Mouse (Mus musculus): ENCODE results near the gene 1600014C23Rik.

The 1600014C23Rik gene

DNA sequence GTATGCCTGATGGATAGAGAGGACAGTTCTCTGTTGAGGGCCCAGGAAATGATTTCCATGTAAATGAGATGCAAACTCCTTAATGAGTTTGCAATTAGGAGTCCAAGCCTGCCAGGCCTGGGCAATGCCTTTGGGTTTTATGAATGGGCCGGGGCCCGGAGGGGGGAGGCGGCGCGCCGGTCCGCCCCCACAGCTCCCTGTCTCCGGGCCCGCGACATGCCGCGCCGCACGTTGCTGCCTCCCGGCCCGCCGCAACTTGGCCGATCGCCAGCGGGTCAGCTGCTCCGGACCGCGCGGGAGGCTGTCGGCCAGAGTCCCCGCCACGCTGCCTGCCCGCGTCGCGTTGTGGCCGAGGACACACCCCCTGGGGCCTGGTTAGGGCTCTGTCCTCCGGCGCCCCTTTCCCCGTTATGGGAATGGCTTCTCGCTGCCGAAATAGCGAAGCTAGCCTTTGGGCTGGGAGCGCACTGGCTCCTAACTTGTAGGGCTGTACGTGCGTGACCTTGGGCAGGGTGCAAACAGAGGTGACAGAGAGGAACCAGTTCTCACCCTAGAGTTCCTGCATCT lies at the start of gene 1600014C23Rik:
Gene 1600014C23Rik, minus strand, starts transcription at position 110 of the 567 bp plus-strand sequence.
- POLR2A ChIA-PET = interaction anchor here in 3 of 4 experiments (0.8 to 6.1 kb wide), 23 partner anchors 9 to 426 kb away, joined by 3 to 44 read pairs (median 4); partner anchors contain the start of genes Vegfa (in 2 of the 3), Gtpbp2 (in 1 of the 3), Mad2l1bp (in 1 of the 3) and Rsph9 (in 1 of the 3)

GRCm38 (mm10) chr17:45778446-45778845 lies 44.8 kb upstream of the 1600014C23Rik start:
- ChIA-PET CTCF (no interaction called here), POLR2A (interaction anchor here in 1 of 4 experiments (0.6 kb wide), 1 partner anchor 29 kb away, joined by 3 read pairs; no protein-coding TSS in a partner anchor)

More for the DNA sequence above, at the start of gene 1600014C23Rik:
- CTCF ChIA-PET = interaction anchor here in 3 of 4 experiments (0.7 to 4.8 kb wide), 29 partner anchors 8 to 538 kb away, joined by 3 to 47 read pairs (median 4); partner anchors contain the start of genes Vegfa (in 3 of the 3) and Gtpbp2 (in 1 of the 3)

DNA sequence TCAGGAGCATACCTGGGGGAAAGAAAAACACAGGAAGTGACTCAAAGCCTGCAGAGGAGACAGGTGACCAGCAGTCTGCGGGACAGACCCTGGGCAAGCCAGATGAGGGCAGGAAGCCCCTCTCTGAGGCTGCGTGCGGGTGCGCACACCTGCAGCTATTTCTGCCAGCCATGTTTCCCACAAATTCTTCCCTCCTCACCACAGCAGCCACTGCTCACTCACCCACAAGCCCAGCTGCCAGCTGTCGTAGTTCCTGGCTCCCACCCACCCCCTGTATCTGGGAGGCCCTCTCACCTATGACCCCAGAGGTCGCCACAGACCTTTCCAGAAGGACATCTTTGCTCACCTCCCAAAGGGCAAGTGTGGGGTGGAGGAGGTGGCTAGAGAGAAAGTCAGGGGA lies 43.8 kb upstream of the 1600014C23Rik start:
- CTCF ChIA-PET = no interaction called here

GRCm38 (mm10) chr17:45776185-45776584 lies 42.5 kb upstream of the 1600014C23Rik start:
- ChIA-PET POLR2A (interaction anchor here in 3 of 4 experiments (0.5 to 1.6 kb wide), 11 partner anchors 9 to 257 kb away, joined by 3 to 10 read pairs (median 4); partner anchors contain the start of gene Vegfa (in 1 of the 3)), CTCF (interaction anchor here (0.5 to 1.6 kb wide), 25 partner anchors 9 to 355 kb away, joined by 3 to 9 read pairs (median 3); partner anchors contain the start of gene 1600014C23Rik (in 1 of the 4))

More for the DNA sequence above, 43.8 kb upstream of the 1600014C23Rik start:
- POLR2A ChIA-PET = interaction anchor here in 3 of 4 experiments (0.6 to 1.4 kb wide), 4 partner anchors 15 to 335 kb away, joined by 3 to 4 read pairs (median 3); no protein-coding TSS in a partner anchor

DNA sequence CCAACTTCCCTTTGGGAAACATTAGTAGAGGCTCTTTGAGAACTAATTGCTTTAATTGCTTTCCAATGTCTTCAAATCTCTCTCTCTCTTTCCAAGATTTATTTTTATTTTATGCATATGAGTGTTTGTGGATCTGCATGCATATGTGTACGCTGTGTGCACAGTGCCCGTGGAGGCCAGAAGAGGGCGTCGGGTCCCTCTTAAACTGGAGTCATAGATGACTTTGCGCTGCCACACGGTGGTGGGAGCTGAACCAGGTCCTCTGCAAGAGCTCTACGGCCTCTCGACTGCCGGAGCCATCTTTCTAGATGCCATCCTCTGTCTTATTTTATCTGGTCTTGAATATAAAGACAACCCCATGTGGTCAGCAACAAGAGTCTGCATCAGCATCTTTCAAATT lies 41.8 kb upstream of the 1600014C23Rik start:
- CTCF ChIA-PET = interaction anchor here (0.5 to 1.6 kb wide), 24 partner anchors 8 to 355 kb away, joined by 3 to 9 read pairs (median 3); partner anchors contain the start of gene 1600014C23Rik (in 1 of the 4)
- POLR2A ChIA-PET = interaction anchor here in 3 of 4 experiments (0.6 to 1.6 kb wide), 7 partner anchors 8 to 257 kb away, joined by 3 to 10 read pairs (median 6); partner anchors contain the start of gene Vegfa (in 1 of the 3)

- POLR2A ChIA-PET = interaction anchor here in 3 of 4 experiments (0.6 to 2.7 kb wide), 6 partner anchors 9 to 49 kb away, joined by 3 to 14 read pairs (median 3); no protein-coding TSS in a partner anchor
- CTCF ChIA-PET = interaction anchor here in 2 of 4 experiments (0.6 to 1.1 kb wide), 4 partner anchors 24 to 68 kb away, joined by 3 to 7 read pairs (median 4); no protein-coding TSS in a partner anchor
These were observed 38.9 kb upstream of the 1600014C23Rik start for GRCm38 (mm10) chr17:45772566-45772965.

DNA sequence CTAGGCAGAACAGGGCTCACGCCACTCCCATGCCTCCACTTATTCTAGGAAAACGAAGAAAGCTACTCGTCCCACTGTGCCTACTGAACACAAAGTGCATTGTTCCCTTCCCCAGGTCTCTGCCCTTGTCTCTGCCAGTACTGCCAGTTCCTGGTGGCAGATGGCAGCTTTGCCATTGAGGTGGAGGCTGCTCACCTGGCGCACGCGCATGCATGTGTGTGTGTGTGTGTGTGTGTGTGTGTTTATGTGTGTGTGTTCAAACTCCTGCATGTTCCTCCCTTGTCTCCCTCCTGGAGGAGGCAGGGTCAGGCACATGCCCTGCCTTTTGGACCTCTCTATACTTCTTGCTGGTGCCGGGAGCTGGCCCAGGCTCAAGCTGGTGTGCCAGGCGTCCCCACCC lies 38.5 kb upstream of the 1600014C23Rik start:
- POLR2A ChIA-PET = interaction anchor here (0.5 to 2.7 kb wide), 11 partner anchors 9 to 1405 kb away, joined by 3 to 14 read pairs (median 3); partner anchors contain the start of gene 1600014C23Rik (in 1 of the 4)
- CTCF ChIA-PET = interaction anchor here in 3 of 4 experiments (0.6 kb wide), 4 partner anchors 36 to 292 kb away, joined by 3 to 7 read pairs (median 4); no protein-coding TSS in a partner anchor

GRCm38 (mm10) chr17:45770441-45770840 lies 36.8 kb upstream of the 1600014C23Rik start:
- POLR2A ChIA-PET = interaction anchor here in 2 of 4 experiments (0.6 to 2.7 kb wide), 7 partner anchors 9 to 263 kb away, joined by 3 to 14 read pairs (median 3); no protein-coding TSS in a partner anchor
- CTCF ChIA-PET = interaction anchor here in 2 of 4 experiments (0.6 to 1.0 kb wide), 2 partner anchors 40 to 529 kb away, joined by 3 read pairs; no protein-coding TSS in a partner anchor

- POLR2A ChIA-PET = interaction anchor here in 2 of 4 experiments (0.8 to 2.7 kb wide), 4 partner anchors 8 to 49 kb away, joined by 3 to 14 read pairs (median 3); no protein-coding TSS in a partner anchor
- CTCF ChIA-PET = interaction anchor here in 1 of 4 experiments (1.0 kb wide), 1 partner anchor 39 kb away, joined by 3 read pairs; no protein-coding TSS in a partner anchor
These were observed 36.2 kb upstream of the 1600014C23Rik start for GRCm38 (mm10) chr17:45769821-45770220.

GRCm38 (mm10) chr17:45767536-45768146 lies 34.0 kb upstream of the 1600014C23Rik start:
- CTCF ChIA-PET = interaction anchor here (0.5 to 1.9 kb wide), 31 partner anchors 8 to 1878 kb away, joined by 3 to 11 read pairs (median 4); partner anchors contain the start of genes 1600014C23Rik (in 2 of the 4), Vegfa (in 2 of the 4), Aars2 (in 1 of the 4) and Mad2l1bp (in 1 of the 4)

GRCm38 (mm10) chr17:45766735-45767535 lies 33.3 kb upstream of the 1600014C23Rik start:
- ChIA-PET POLR2A (interaction anchor here (0.5 to 5.6 kb wide), 92 partner anchors 8 to 1919 kb away, joined by 3 to 44 read pairs (median 4); partner anchors contain the start of genes 1600014C23Rik (in 2 of the 4), Rsph9 (in 2 of the 4), Gtpbp2 (in 1 of the 4) and Mad2l1bp (in 1 of the 4)), CTCF (interaction anchor here (0.5 to 1.9 kb wide), 31 partner anchors 9 to 1878 kb away, joined by 3 to 11 read pairs (median 4); partner anchors contain the start of genes 1600014C23Rik (in 2 of the 4), Vegfa (in 2 of the 4), Aars2 (in 1 of the 4) and Mad2l1bp (in 1 of the 4))

More at GRCm38 (mm10) chr17:45767536-45768146, 34.0 kb upstream of the 1600014C23Rik start:
- POLR2A ChIA-PET = interaction anchor here (0.5 to 5.6 kb wide), 92 partner anchors 8 to 1918 kb away, joined by 3 to 44 read pairs (median 4); partner anchors contain the start of genes 1600014C23Rik (in 2 of the 4), Rsph9 (in 2 of the 4), Gtpbp2 (in 1 of the 4) and Mad2l1bp (in 1 of the 4)

DNA sequence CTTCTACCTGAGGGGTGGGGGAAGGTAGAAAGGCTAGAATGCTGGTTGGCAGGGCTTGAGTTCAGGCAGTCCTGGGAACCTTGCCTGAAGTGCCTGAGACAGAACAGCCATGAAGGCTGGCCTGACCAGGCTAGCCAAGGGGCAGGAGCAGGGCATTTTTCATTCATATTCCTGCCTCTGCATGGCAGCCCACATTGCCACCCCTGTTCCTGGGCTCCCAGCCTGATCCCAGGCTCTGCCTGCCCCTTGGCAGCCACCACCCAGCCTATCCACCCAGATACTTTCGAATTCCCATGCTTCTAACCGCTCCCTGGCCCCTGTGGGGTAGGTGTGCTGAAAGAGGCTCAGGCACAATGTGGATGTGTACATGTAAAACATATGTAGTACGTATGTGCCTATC lies 32.3 kb upstream of the 1600014C23Rik start:
- POLR2A ChIA-PET = interaction anchor here in 3 of 4 experiments (0.6 to 5.6 kb wide), 9 partner anchors 23 to 395 kb away, joined by 3 to 44 read pairs (median 5); partner anchors contain the start of genes 1600014C23Rik (in 2 of the 3) and Gtpbp2 (in 1 of the 3)
- CTCF ChIA-PET = interaction anchor here in 2 of 4 experiments (0.5 to 1.2 kb wide), 4 partner anchors 34 to 380 kb away, joined by 3 to 4 read pairs (median 4); no protein-coding TSS in a partner anchor

DNA sequence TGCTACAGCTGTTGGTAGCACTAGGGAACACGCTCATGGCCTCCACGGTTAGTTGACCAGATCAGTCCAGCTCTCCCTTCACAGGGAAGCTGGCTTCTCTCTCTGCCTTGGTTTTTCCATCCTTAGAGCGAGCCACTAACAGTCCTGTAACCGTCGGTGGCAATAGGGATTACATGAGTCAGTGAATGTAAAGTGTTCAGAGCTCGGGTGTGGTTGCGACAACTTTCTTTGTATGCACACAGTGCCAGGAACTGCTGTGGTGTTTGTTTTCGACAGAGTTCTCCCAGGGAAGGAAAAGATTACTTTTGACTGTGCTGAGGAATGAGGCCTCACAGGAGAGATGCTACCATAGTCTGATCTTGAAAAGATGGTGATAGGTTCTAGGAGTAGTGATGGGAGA lies 29.5 kb upstream of the 1600014C23Rik start:
- ChIA-PET CTCF (interaction anchor here (0.9 to 2.7 kb wide), 8 partner anchors 14 to 269 kb away, joined by 3 to 9 read pairs (median 4); partner anchors contain the start of gene Vegfa (in 1 of the 4)), POLR2A (interaction anchor here in 3 of 4 experiments (0.6 to 5.6 kb wide), 20 partner anchors 8 to 311 kb away, joined by 3 to 44 read pairs (median 4); partner anchors contain the start of genes 1600014C23Rik (in 2 of the 3) and Vegfa (in 1 of the 3))

GRCm38 (mm10) chr17:45761902-45762301 lies 28.3 kb upstream of the 1600014C23Rik start:
- ChIA-PET CTCF (interaction anchor here in 2 of 4 experiments (1.0 to 2.7 kb wide), 4 partner anchors 14 to 38 kb away, joined by 3 to 9 read pairs (median 4); no protein-coding TSS in a partner anchor), POLR2A (interaction anchor here in 2 of 4 experiments (0.7 to 4.9 kb wide), 17 partner anchors 9 to 382 kb away, joined by 3 to 32 read pairs (median 4); partner anchors contain the start of genes 1600014C23Rik (in 2 of the 2) and Rsph9 (in 1 of the 2))

DNA sequence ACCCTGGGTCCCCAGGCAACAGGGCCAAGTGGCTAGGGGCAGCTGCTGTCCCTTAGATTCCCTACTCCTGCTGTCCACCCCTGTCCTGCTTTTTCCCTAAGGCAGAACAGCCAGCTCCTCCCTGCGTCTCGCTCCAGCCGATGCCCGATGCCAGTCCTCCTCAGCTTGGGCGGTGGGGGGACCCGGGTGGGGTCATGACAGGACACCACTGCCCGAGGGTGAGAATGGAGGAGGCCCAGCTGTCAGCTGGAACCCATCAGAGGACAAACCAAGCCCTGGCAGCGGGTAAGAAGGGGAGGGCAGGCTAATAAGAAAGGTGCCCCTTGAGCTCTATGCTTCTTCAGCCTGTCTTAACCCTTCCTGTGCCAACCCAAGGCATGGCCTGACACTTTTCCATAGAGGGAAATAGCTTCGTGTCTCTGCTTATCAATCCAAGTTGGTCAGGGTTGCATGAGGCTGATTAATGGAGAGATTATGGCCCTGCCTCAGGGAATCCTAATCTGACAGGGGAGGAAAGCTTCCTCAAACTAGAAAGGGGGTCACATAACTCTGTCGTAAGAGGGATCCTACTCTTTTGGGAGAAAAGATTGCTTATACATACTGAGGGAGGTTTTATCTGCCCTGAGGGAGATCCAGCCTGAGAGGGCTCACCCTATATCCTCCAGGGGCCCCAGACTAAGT lies 27.5 kb upstream of the 1600014C23Rik start:
- CTCF ChIA-PET = interaction anchor here in 3 of 4 experiments (0.7 to 1.9 kb wide), 6 partner anchors 12 to 565 kb away, joined by 3 to 7 read pairs (median 4); no protein-coding TSS in a partner anchor
- POLR2A ChIA-PET = interaction anchor here in 2 of 4 experiments (0.7 to 4.9 kb wide), 10 partner anchors 10 to 383 kb away, joined by 3 to 32 read pairs (median 4); partner anchors contain the start of genes 1600014C23Rik (in 2 of the 2) and Rsph9 (in 1 of the 2)
